ENCODE assay signal across 13 mouse cellular contexts in the genomic region with DNA sequence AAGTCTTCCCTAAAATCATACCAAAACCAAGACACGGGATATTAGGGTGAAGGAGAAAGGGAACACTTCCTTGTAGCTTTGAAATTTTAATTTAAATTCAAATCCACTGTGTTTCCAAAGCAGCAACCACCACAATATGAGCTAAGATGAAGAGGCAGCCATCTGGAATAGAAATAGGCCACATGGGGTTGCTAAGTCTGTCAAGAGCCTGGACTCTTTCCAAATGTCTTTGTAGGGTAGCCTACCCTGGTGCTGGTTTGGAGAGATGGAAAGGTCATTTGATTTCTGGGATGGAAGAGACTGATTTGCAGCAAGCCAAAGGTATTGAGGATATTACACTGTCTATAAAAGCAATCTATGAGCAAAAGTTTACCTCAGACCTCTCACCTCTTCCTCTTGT.
"Had no signal": no experiment of that assay in that cellular context is flagged by ENCODE, and none has a peak within 500 bp of the region (broad histone marks: within the 10 kb centered on the region; RNA-seq: fewer than 3 reads in every experiment).

No protein-coding gene starts in this region.

- ATAC-seq: liver, postnatal 0 days; lung, postnatal 0 days had no signal

- DNase-seq: kidney, adult 2 months; kidney, postnatal 25 days; left cerebral cortex, postnatal 4 days; liver, postnatal 0 days; lung, embryonic 14.5 days; lung, postnatal 36 days; right cerebral cortex, adult 18-20 months; right cerebral cortex, postnatal 14 days; right cerebral cortex, postnatal 4 days; thymus, adult 2 months; thymus, postnatal 14 days; thymus, postnatal 4 days had no signal
